Mouse (Mus musculus) frontal cortex, adult (tissue): ENCODE data around the gene Pidd1.
A peak's percentile ranks its signal among the peaks of the same experiment; 100 is the strongest.

ENCODE experiments used
- ATAC-seq: cut with Nextera tagmentation; 2 replicates; pipeline ENCODE4 v1.9.2; 2017; ENCODE audit warnings: mild to moderate bottlenecking, moderate library complexity, mixed read lengths; ENCODE audit not compliant: low TSS enrichment

The Pidd1 gene

DNA sequence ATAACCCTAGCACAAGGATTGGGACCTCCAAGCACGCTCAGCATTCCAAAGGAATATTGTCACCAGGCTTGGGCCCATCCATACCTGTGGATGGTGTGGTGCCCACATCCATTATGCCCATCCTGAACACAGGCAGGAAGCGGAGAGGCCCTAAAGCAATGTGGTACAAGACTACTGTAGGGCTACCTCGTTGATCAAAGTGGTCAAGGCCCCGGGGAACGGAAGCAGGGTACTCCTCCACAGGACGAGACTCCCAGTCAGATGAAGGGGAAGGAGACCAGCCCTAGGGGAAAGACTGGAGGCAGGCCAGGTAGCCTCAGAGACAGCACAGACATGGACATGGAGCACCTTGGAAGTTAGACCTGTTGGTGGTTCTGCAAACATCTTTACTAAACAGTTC is 28.9 kb upstream of the Pidd1 start:
- ATAC-seq: no peak

DNA sequence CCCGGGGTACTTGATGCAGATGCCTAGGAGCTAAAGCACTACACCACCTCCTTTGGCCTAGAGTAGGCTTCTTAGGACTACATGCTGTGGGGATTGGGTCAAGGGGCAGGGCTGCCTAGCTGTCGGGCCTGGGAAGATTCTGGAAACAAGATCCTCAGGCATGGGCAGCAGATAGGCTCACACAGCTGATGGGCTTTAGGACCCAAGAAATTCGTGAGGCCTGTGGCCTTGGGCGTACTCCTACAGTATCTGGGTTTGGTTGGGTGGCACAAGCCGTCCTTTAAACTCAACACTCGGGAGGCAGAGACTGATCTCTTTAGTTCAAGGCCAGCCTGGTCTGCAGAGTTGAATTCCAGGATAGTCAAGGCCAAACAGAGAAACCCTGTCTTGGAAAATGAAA is 28.4 kb upstream of the Pidd1 start:
- no peak for ATAC-seq

DNA sequence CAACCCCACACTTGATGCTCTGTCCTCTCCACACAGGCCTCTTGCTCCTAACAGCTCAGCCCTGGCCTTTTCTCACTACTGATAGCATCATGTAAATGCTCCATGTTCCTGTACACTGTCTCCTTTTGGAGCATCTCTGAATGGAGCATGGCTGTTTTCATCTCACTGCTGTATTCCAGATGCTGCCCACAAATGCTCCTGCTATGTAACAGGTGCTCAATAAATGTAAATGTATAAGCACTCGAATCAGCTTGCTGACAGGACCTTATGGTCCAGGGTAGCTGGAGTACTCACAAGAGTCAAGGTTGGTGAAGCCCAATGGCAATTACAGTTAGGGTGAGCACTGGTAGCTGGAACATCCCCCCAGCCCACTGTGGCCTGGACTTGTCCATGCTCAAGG is 27.4 kb upstream of the Pidd1 start:
- no peak for ATAC-seq

DNA sequence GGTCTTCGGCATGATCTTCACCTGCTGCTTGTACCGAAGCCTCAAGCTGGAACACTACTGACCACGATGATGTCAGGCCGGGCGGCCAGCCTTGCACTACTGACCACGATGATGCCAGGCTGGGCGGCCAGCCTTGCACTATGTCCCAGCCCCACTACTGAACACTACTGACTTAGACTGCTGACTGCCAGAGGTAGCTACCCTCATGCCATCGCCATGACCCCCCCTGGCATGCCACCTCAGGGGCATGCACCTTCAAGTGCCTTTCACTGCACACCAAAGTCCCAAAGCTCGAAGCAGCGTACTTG is 26.8 kb upstream of the Pidd1 start:
- no peak for ATAC-seq

DNA sequence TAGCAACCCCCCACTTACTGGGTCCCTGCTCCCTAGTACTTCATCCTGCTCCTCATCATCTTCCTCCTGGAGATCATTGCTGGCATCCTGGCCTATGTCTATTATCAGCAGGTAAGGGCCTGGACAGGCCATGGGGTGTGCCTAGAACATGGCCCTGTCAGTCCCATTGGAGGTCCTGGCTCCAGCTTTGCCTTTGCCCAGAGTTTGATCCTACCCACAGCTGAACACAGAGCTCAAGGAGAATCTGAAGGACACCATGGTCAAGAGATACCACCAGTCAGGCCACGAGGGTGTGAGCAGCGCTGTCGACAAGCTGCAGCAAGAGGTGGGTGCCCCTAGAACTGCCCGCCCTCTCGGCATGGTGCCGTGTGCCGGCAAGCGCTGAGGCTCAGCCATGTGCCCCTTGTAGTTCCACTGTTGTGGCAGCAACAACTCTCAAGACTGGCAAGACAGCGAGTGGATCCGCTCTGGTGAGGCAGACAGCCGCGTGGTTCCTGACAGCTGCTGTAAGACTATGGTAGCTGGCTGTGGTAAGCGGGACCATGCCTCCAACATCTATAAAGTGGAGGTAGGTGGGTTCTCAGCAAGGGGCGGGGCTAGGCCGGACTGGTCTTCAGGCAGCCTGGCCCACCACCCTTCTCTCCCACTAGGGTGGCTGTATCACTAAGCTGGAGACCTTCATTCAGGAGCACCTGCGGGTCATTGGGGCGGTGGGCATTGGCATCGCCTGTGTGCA is 26.2 kb upstream of the Pidd1 start:
- ATAC-seq: no peak

DNA sequence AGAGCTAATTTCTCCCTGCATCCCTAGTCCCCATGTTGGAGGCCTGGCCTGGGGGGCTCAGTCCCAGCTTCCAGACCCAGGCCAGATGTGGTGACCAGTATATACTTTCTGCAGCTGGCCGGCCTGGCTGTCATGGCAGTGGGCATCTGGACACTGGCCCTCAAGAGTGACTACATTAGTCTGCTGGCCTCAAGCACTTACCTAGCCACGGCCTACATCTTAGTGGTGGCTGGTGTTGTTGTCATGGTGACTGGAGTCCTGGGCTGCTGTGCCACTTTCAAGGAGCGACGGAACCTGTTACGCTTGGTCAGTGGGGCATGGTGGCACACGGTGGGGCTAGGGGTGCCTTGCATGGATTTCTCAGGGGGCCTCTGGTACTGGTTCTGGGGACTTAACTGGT is 25.5 kb upstream of the Pidd1 start:
- no peak for ATAC-seq

DNA sequence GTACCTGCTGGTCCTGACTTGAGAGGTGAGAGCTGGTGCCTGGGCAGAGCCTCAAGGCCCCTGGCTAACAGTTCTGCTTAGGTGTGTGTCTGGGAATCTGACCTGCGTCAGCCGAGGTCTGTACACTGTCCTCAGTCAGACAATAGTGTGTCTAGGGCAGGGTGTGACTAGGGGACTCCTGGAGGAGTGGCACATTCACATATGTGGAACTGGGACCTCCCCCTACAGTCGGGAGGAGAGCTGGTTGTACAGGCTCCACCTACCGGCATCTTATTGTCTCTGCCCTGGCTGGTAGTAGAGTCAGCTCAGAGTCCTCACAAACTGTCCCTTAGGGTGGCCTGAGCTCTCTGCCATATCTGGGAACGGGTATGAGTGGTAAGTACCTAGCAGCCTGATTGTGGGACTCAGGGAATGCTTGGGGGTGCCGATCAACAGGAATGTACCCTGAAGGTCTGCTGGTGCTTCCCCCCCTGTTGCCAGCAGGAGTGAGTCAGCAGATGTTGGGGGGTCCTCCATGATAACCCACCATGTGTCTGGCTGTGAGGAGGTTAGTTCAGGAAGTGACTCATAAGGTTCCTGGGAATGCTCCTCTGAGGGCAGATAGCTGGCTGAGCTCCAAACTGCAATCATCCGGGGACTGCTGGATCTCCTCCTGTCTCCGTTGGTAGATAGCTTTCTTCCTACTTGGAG is 24.8 kb upstream of the Pidd1 start:
- peak; percentile 68; the same call in 1 of the 2 replicates for ATAC-seq

DNA sequence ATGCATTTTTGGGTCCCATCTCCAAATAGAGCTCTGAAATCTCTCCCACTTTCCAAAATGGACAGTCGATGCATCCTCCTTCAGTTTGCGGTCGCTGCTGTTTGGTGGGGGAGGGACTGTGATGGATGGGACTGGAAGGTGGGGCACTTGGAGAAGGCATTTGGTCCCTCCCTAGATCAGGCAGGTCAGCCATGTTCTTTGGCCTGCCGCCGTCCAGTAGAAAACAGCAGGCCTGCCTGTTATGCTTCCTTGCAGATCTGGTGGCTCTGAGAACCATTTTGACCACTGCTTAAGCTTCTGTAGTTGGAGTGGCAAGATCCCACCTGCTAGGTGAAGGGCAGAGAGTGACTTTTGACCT is 24.3 kb upstream of the Pidd1 start:
- no peak for ATAC-seq

DNA sequence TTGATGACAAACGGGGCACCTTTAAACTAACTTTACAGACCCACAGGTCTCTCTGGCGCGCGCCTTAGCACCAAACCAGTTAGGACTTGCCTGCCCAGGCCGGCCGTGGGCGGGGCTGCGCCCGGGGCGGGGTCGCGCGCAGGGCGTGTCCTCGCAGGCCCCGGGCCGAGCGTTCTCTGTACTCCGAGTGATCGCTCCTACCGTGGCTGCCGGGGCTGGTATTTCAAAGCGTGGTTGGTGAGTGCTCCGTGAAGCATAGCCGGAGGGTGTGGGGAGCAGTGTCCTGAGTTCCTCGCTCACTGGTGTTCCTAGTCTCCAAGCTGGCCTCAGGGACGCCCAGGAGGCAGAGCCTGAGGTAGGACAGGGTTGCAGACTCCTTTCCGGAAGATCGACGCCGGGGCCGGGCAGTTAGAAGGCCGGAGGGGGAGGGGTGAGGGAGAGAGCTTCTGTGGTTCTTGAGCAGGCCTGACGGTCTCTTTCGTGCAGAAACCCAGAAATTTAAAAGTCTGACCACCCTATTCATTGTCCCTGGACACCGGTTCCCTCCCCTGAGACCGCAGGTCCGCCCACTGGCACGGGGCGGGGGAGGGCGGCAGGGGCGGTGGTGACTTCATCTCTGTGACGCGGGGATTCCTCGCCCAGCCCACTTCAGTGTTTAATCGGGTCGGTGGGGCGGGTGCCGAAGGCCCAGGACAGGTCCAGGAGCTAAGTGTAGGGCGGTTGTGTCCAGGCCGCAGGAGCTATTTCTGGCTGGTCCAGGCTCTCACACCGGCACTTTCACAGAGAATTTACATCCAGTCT is 23.6 kb upstream of the Pidd1 start, which contains the start of gene Cd151:
Gene Cd151, plus strand, starts transcription at position 163 of the 801 bp plus-strand sequence.
- peak; percentile 20 for ATAC-seq

DNA sequence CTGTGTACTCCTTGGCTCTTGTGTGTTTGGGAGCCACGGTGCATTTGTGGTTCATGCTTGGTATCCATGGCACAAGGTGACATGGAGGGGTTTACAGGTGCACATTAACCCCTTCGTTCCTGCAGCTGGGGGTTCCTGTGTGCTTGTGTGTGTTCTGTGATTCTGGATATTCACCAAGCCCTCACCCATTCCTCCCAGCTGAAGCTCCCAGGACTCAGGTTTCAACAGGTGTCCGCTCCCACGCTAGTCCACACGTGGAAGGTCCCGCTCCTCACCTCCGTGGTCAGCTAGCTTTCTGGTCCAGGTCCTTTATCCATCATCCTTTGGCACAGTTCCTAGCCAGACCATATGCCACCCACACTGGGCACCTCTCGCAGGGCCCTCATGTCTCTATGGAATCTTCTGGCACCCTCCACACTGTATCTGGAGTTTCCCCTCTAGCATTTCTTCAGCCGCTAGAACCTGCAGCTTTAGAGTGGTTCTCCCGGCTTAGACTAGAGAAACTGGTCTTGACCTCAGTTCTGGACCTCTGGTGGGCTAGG is 22.9 kb upstream of the Pidd1 start:
- ATAC-seq: no peak

DNA sequence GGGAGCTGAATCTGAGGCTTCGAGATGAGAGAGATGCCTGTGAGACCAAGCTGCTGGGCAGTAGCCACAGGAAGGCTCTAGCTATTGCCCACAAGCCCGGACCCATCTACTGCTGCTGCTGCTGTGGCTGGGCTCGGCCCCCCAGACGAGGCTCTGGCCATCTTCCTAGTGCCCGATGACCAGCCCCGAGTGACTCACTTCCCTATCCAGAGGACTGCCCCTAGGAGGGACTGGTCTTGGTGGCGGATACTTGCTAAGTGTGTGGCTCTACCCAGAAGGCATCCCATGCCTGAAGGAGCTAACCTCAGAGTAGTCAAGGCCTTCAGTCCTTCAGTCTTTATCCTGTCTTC is 22.2 kb upstream of the Pidd1 start:
- no peak for ATAC-seq

DNA sequence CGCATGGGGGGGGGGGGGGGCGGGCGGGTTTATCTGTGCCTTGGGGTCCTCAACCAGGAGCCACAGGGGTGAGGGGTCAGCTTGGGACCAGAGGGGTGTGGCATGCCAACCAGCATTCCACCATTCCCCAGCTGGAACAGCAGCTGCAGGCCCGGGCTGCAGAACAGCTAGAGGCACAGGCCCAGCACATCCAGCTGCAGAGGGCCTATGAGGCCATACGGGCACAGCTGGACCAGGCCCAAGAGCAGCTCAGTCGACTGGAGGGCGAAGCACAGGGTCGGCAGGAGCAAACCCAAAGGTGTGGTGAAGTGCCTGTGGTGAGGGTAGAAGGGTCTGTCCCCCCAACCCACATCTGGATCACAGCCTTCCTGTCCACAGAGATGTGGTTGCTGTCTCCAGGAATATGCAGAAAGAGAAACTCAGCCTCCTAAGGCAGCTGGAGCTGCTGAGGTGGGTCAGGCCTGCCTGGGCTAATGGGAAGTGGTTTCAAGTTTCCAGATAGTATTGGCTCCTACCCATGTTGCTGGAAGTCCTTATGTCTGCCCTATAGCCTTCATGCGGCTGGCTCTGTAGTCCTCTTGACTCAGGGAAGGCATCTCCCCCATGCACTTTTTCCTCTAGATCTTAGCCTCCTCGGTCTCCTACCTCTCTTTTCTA is 21.7 kb upstream of the Pidd1 start:
- ATAC-seq: no peak

DNA sequence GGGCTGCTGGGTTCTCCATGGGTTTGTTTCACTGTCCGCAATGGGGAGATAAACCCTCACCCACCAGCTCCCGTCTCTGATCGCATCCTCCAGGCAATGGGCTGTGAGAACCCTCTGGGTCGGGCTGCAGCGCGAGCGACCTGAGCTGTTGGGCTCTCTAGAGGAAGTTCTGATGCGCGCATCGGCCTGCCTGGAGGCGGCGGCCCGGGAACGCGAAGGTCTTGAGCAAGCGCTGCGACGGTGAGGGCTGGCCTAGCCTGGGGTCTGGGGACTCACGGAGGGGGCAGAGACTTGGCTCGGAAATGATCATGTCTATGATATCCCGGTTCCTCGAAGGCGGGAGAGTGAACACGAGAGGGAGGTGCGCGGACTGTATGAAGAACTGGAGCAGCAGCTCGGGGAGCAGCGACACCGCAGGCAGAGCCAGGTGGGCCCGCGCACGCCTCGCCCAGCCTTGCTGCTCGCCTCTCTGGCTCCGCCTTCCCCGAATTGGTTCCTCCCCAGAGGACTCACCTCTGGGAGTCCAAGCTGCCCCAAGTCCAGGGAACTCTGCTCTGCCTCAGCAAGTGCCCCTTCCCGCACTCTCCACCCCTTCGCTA is 20.9 kb upstream of the Pidd1 start:
- ATAC-seq: no peak

DNA sequence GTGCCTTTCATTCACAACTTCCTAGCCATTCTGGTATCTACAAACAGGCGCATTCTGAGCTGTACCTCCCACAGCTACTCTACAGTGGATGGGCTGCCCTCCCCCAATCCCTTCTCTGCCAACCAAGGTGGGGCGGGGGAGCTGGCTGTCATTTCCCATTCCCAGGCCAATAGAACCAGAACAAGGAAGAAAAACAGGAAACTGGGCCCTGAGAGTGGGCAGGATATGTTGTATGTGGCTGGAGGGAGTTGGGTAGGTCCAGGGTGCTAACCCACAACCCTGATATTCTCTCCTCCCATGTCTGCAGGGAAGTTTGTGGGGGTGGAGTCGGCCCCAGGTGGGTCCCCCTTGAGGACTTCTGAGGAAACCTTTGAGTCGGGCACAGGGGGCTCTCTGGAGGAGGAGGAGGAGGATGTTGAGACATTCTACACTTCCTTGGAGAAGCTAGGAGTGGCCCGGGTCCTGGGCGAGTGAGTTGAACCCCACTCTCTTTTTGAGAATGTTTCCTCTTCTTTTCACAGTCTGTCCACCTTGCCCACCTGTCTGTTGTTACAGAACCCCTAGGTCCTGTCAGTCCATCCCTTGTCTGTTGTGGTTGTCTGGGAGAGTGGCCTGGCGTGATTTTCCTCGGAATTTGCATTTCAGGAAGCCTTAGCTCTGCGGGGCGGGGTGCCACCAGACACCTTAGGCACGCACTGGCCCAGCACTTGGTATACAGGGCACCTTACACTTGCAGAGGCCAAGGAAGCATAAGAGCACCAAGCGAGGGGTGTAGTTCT is 20.2 kb upstream of the Pidd1 start:
- ATAC-seq: no peak

DNA sequence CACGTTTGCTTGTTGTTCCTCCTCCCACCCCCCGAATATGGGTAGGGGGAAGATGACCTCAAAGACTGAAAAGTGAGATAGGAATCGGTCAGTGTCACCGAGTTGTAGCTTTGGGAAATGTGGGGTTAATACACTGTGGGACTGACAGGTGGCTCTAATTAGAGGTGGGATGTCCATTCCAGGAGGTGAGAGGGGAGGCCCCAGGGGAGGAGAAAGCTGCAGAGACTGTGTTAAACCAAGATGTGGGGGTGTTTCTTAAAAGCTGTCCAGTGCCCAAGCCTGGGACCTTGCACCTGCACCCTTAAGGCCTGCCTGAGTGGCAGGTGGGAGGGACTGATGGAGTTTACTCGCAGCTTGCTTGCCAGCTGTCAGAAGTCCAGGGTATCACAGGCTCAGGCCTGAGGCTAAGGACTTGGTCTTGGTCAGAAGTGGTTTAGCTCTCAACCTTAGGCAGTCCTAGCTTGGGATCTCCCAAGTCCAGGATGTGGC is 18.6 kb upstream of the Pidd1 start:
- ATAC-seq: no peak

DNA sequence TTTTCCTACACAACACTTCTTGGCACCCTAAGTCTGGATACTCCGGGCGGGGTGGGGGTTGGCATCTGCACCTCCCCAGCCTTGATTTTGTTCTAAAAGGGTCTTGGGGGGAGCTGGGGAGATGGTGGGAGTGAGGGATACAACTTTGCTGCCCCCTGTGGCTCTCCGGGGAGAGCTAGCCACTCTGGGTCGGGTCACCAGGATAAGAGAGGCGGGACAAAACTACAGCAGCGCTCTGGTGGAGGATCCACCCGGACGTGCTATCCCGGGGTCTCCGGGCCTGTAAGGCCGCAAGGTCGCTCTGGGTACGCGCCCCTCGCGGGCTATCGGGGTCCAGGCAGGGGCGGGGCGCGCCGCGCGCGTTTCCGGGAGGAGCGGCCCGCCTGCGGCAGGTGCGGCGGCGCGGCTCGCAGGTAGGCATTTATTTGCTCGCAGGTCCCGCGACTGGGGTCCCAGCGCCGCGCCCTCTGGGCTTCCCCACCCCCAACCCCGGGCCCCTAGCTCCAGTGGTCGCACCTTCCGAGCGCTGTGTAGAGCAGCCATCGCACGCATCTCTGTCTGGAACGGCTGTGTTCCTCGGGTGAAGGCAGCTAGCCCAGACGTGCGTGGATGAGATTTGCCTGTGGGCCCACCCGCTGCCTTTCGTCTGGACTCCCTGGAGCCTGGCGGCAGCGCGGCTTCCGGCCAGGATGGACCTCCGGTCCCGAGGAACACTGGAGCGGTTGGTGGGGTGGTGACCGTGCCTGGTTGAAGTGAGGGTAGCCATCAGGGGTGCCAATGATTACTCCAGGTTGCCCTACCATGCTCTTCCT is 17.9 kb upstream of the Pidd1 start:
- no peak for ATAC-seq

DNA sequence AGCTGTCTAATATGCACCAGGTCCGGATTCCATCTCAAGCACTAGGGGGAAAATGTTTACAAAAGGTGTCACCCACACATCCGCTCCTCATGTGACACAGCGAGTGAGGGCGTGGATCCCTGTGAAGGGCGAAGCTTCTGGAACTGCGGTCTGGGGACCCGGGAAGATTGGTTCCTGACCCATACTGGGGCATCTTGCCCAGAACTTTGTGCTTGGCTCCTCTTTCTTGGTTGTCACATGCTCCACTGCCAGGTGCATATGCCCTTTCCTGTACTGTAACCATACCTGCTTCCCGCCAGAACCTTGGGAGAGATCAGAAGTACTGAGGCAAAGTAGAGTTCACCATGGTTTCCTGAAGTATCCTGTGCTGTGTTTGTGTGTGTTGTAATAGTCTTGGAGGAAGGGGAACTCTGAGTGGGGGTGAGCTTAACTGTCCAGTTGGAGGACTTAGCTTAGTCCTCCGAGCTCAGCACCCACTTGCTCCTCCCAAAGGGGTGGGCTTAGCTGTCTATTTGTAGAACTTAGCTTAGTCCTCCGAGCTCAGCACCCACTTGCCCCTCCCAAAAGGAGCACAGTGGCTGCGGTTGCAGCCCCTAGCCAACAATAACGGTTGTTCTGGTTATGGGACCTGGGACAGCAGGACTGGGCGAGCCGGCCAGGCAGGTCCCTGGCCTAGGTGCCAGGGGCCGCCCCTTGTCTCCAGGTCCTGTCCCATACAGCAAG is 16.7 kb upstream of the Pidd1 start, which contains the start of gene Cracr2b:
Gene Cracr2b, plus strand, starts transcription at position 704 of the 723 bp plus-strand sequence.
- ATAC-seq: no peak

DNA sequence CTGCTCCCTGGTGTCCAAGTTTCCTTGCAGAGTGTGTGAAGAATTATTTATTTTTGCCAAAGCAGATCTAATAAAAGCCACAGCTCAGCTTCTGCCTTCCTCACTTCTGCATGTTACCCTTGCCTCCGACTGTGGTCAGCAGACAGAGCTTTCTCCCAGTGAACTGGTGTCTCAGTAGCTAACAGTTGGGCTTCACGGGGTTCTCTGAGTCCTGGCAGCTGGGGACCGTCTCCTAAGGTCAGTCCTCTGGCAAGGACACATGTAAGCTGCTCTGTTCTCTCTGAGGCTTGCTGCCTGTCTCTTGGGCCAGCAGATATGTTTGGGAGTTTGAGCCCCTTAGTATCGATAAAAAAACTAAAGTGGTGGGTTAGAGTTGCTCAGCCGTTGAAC is 16.2 kb upstream of the Pidd1 start:
- no peak for ATAC-seq

DNA sequence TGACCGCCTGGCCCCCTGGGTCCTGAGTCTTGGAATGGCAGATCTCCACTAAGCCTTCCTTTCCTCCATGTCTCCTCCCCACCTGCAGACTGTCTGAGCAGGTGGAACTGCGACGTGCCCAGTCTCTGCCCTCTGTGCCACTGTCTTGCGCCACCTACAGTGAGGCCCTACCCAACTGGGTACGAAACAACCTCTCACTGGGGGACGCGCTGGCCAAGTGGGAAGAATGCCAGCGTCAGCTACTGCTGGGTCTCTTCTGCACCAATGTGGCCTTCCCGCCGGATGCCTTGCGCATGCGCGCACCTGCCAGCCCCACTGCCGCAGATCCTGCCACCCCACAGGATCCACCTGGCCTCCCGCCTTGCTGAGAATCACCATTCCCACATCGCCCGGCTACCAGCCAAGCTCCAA is 15.5 kb upstream of the Pidd1 start:
- no peak for ATAC-seq
